Mouse (Mus musculus) left cerebral cortex, adult 2 months (tissue): ENCODE results near the gene Pik3r1. TPM values are rescaled to one million over a fixed set of nuclear protein-coding genes. Genes with fewer than 3 reads are reported as not detected.

Source experiments
- DNase-seq, 2 experiments: peaks; one replicate each; pipeline ENCODE4 v3.0.0; 2021 to 2022; ENCODE audit warnings: low spot score in 2 of 2, mixed read lengths in 1 of 2; ENCODE audit errors: extremely low spot score in 1 of 2
- H3K27ac ChIP-seq: fragments of 200-600 bp; 2 replicates; pipeline ENCODE4 v1.8.1; 2022
- H3K4me3 ChIP-seq: fragments of 200-600 bp; 2 replicates; pipeline ENCODE4 v1.8.1; 2022
- CTCF ChIP-seq: fragments of 200-600 bp; IDR thresholded peaks from 2 replicates; pipeline ENCODE4 v1.8.1; 2022; ENCODE audit warnings: antibody characterized with exemption, mild to moderate bottlenecking, moderate library complexity
- intact Hi-C: fragments of 180-260 bp; cut with DNase I; formaldehyde crosslinking; loops from one replicate; pipeline ENCODE4 v1.15.1; 2025
- total RNA-seq, 2 experiments: library from RNA; stranded (reverse); gene quantifications; 2 replicates each; pipeline ENCODE4 v1.2.3; 2021

Gene Pik3r1
- total RNA-seq, 2 experiments from 2014 or later: 136 to 159 TPM

DNA sequence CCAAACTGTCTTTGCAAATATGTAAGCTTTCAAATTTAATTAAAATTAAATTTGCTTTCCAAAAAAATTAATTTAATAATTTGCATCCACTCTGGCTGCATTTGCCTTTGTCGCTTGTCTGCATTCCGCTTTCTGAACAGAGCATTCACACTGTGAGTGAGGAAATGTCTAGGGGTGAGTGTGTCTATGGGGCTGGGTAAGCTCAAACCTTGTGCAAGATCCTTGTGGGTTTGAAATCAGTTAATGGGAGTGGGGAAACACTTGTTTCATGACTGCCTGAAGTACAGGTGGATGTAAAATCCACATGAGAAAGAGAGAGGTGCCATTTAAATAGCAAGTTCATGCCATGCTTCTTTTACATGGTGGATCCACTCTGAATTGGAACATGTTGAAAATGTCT is 31.3 kb upstream of the Pik3r1 start:
- intact Hi-C loops: no loop called here
- no peak overlapping the region for H3K27ac ChIP-seq
- H3K4me3 ChIP-seq: no peak overlapping the region
- DNase-seq: no peak
- no peak for TF ChIP-seq CTCF

DNA sequence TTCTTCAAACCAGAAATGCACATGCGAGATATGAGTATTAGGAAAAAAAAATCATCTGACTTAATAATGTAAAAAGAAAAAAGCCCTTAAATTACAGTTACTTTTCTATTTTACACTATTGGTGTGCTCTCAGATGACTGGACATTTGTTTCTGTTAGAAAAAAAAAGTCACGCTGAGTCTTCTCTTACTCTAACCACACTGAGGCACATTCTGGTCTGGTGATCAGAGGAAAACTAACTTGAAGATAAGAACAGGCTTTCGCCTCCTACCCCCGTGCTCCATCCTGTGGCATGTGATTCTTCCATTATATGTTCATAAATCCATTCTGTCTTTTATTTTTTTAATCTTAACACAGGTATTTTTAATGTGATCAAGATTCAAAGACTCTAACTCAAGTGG is 30.5 kb upstream of the Pik3r1 start:
- intact Hi-C loops: no loop called here
- H3K4me3 ChIP-seq: no peak overlapping the region
- no peak overlapping the region for H3K27ac ChIP-seq
- TF ChIP-seq CTCF: no peak
- DNase-seq: no peak

DNA sequence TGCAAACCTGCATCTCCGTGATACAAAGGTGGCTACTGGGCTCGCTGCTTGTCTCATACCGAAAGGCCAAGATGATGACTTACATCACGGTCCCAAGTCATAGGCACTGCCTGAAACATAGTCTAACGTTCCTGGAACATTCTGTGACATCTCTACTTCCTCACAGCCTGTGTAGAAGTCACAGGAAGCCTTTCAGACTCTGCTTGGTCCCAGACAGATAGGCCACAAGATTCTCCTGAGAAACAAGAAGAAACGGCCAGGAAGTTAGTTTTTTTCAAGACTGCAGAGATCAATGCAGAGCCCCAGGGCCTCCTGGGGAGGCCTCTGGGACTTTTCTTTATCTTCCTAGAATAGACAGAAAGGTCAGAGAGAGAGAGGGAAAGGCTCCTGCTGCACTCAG is 29.0 kb upstream of the Pik3r1 start:
- no peak for TF ChIP-seq CTCF
- no peak overlapping the region for H3K4me3 ChIP-seq
- intact Hi-C loops: no loop called here
- DNase-seq: no peak
- H3K27ac ChIP-seq: no peak overlapping the region

DNA sequence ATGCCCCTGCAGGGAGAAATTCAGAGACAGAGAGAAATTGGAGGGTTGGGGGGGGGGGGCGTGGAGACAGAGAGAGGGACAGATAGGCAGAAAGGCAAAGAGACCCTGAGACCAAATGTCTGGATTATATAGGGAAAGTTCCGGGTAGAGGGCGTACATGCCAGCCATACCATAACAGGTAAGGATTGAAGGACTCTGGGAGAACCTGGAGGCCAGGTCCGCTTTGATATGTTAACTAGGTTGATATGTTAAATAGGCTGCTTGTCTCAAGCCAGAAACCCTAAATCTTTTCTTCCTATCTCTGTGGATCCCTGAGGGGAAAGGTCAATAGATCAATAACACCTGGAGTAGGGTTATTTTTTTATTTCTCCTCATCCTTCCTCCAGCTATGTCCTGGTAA is 17.7 kb upstream of the Pik3r1 start:
- intact Hi-C loops: no loop called here

DNA sequence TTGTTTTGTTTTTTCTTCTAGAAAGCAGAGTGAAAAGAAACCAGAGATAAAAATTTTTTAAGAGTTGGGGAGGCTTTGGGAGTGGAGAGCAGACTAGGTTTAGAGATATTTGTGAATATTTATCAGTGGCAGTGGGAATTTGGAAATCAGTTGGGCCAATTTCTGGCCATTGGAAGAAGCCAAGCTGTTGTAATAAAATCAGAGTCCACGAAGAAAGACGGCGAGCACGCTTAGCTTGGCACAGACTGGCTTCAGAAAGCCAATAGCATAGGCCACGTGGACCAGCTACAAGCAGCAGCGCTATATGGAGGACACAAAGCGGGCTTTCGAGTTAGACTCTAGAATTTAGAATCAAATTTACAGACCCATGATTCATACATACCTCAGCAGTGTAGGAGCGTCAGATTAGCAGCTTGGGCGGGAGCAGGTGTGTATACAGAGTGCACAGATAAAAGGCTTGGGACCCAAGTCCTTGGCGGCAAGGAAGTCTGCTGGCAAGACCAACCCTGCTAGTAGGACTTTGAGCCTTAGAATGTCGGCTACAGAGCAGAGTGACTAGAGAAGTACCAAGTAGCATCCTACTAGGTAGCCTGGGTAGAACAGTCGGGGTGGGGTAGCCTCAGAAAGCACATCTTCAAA is 16.8 kb upstream of the Pik3r1 start:
- no peak overlapping the region for H3K27ac ChIP-seq
- intact Hi-C loops: no loop called here
- H3K4me3 ChIP-seq: no peak overlapping the region
- no peak for DNase-seq
- no peak for TF ChIP-seq CTCF

More for the DNA sequence above, 17.7 kb upstream of the Pik3r1 start:
- no peak for TF ChIP-seq CTCF
- Histone ChIP-seq H3K27ac (no peak overlapping the region), H3K4me3 (no peak overlapping the region)
- DNase-seq: no peak

DNA sequence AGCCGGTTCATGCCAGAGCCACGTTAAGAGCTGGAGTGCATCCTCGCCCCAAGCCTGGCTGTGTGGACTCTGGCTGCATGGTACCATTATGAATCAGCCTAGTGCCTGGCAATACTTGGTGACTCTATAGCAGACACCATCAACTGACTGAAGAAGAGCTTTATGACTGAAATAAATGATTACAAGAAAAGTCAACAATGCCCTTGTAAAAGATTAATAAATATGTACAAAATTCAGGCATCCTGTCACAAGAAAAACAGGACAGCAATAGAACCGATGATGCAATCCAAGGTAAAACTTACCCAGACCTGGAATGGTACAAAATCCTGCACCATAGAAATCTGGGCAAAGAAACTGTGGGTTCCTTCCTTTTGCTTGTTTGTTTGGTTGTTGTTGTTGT is 11.0 kb upstream of the Pik3r1 start:
- intact Hi-C loops: no loop called here
- TF ChIP-seq CTCF: no peak
- H3K27ac ChIP-seq: no peak overlapping the region
- DNase-seq: no peak
- H3K4me3 ChIP-seq: no peak overlapping the region

DNA sequence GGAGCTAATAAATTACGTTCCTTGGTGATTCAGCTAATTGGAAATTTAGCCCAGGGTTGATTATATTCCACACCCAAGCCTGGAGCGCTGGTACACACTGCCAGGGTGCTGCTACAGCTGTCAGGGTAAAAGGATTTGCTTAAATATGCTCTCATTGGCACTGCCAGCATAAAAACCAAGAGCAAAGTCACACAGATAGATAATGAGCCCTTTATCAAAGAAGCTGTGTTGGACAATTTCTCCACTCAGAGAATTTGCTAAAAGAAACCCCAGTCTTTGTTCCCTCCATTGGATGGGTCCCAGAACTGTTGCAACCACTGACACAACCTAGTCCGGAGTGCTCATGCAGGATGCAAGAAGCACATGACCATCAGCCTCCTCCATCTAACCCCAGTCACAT is 9.8 kb upstream of the Pik3r1 start:
- Histone ChIP-seq H3K4me3 (no peak overlapping the region), H3K27ac (no peak overlapping the region)
- DNase-seq: no peak
- no peak for TF ChIP-seq CTCF
- intact Hi-C loops: no loop called here

DNA sequence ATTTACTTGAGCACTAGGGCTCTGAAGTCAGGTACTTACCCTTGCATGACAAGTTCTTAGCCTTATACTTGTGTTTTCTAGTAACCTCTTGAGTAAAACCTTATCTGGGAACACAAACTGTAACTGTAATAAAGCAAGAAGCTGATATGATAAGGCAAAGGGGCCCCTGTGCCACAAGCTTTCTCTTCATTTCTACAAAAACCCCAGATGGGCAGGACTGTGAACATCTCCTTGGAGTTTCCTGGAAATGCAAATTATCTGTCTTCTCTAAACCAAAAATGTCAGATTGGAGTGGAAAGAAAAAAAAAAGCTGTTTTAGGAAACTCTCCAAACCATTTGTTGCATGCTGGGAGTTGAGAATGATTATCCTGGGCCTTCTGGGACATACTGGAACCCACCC is 3.1 kb upstream of the Pik3r1 start:
- Histone ChIP-seq H3K27ac (no peak overlapping the region), H3K4me3 (no peak overlapping the region)
- DNase-seq: no peak
- TF ChIP-seq CTCF: no peak
- intact Hi-C loops: no loop called here

DNA sequence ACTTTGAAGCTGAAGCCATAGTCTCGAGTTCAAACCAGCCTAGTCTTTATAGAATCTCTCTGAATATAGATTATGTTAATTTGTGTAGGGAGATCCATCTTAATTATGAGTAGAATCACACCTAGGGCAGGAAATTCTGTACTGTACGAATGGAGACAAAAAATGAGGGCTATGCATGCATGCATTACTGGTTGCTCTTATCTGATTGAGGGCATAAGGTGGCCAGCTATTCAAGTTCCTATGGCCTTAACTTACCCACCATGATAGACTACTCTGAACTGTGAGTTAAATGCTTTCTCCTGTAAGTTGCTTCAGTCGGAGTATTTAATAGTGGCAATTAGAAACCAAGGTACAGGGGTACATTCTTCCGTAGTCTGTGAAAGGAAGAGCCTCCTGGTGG is 1.9 kb upstream of the Pik3r1 start:
- intact Hi-C loops: loop anchor here (2.0 to 10.0 kb wide), 3 partner anchors 31 to 875 kb away; no protein-coding TSS in a partner anchor
- Histone ChIP-seq H3K4me3 (no peak overlapping the region), H3K27ac (no peak overlapping the region)
- DNase-seq: no peak
- no peak for TF ChIP-seq CTCF

DNA sequence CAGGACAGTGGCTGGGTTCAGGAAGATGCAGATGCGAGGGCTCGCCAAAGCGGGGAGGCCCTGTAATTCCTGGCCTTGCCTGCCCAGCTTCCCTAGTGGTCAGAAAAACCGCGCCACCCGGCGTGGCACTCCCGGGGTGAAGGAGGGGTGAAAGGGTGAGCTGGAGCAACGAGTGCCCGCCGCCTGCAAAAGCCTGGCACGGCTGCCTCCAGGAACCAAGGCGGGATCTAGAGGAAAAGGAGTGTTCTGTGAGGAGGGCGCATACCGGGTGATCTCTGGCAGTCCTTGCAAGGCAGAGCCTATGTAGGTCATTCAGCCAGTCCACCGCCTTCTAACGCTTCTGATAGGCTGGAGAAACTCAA is 594 bp upstream of the Pik3r1 start:
- peak; percentile 43 for TF ChIP-seq CTCF
- peak overlapping the region; percentile 77 for H3K4me3 ChIP-seq
- peak; percentile 57 to 63 for DNase-seq
- peak overlapping the region; percentile 93 for H3K27ac ChIP-seq
- intact Hi-C loops: loop anchor here (1.0 to 10.0 kb wide), 5 partner anchors 32 to 876 kb away; no protein-coding TSS in a partner anchor

DNA sequence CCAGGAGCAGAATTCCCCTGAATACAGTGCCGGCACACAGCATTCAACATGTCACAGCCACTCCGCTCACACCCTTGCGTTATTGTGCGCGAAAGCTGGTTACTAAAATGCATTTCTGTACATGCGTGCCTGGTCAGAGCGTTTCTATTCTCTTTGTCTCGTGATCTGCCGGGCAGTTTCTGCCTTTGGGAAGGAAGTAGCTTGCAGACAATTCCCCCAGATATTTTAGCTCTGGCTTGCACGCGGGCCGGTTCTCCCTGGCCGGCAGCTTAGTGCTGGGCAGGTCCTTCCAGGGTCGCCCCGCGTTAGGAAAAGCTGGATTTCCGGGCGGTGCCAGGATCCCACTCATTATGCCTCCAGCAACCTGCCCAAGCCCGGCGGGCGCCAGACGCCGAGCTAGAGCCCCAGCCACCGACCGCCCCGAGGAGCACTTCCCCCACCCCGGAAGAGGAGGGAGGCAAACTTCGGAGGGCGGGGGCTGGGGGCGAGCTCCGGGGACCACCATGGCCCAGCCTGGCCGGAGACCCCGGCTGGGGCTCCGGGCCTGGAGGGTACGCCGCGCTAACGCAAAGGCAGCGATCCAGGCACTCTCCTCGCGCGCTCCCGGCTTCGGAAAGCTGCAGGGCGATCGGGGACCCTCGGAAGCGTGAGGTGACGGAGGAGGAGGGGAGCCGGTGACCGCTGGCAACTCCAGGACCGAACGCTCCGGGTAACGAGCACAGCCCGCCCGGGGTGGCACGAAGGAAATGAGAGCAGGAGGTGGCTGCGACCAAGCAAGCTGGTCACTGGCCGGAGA is 806 bp downstream of the Pik3r1 start:
- H3K27ac ChIP-seq: peak overlapping the region; percentile 93
- peak; percentile 47 to 57 for DNase-seq
- TF ChIP-seq CTCF: no peak
- intact Hi-C loops: loop anchor here (10.0 kb wide), 1 partner anchor 878 kb away; no protein-coding TSS in a partner anchor
- H3K4me3 ChIP-seq: peak overlapping the region; percentile 77

DNA sequence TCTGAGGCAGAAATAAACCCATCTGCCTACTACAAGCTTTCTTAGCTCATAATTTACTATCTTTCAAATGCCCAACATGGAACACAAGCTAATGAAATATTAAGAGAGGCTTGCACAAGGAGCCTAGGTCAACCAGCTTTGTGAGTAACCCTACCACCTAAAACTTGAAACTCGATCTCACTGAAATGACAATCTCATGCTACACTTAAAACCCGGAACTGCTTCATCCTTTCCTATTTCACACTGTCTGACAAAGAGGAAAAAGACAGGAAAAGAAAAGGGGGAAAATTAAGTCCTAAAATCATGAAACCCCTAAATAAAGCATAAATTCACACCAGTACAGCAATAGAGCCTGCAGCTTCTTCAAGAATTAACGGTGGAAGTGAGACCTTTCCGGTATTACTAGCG is 1.4 kb downstream of the Pik3r1 start:
- H3K27ac ChIP-seq: peak overlapping the region; percentile 93
- peak overlapping the region; percentile 77 for H3K4me3 ChIP-seq
- TF ChIP-seq CTCF: no peak
- no peak for DNase-seq
- intact Hi-C loops: loop anchor here (10.0 kb wide), 1 partner anchor 878 kb away; no protein-coding TSS in a partner anchor
